Mouse (Mus musculus) monocyte, adult 2 months (primary cell): ENCODE measurements around the gene Spats1.
A peak's percentile ranks its signal among the peaks of the same experiment; 100 is the strongest.
"Not testable (repeated sequence)": the region's sequence is repeated elsewhere in the genome, so short reads cannot be mapped to it uniquely, and the experiment has no call there.

ENCODE experiments used
- DNase-seq, 2 experiments: peaks; one replicate each; pipeline ENCODE4 v3.0.0; 2022; ENCODE audit warnings: low spot score in 2 of 2, low read depth in 1 of 2

Gene Spats1

GRCm38 (mm10) chr17:45490532-45491154 is 15.4 kb upstream of the Spats1 start:
- no peak for DNase-seq

GRCm38 (mm10) chr17:45489736-45490135 is 14.5 kb upstream of the Spats1 start:
- DNase-seq: no peak

DNA sequence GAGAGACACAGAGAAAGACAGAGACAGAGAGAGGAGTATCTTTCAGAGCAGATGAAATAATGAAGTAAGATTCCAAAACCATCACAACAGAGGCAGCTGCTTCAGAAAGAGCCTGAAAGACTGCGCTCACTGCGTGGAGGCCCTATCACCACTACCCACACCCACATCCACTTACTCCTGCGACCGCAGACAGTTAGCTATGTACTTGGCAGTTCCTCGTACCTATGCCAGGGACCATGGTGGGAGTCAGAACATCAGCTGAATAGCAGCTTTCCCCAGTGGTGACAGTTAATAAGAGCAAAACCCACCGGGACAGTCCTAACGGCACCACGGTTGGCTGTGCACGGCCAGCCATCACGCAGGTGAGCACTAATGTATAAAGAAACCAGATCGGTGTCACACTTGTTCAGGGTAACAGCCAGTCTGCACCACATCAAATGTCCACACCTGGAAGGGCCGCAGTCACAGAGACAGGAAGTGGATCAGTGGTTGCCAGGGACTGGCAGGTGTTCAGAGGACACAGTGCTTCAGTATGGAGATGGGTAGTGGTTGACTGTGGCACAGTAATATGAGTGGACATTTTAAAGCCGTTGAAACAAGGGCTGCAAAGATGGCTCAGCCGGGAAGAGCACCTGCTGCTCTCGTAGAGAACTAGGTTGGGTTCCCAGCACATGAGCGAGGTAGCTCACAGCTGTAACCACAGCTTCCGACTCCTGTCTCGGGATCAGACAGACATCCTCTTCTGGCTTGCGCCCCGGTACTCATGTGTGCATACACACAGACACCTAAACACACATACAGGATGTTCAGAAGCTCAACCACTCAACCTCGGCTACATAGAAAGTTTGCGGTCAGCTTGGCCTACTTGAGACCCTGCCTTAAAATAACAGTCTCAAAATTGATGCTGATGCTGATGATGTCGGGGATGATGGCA is 13.4 kb upstream of the Spats1 start:
- no peak for DNase-seq

- DNase-seq: no peak
Observed at GRCm38 (mm10) chr17:45487216-45487615, 12.0 kb upstream of the Spats1 start.

DNA sequence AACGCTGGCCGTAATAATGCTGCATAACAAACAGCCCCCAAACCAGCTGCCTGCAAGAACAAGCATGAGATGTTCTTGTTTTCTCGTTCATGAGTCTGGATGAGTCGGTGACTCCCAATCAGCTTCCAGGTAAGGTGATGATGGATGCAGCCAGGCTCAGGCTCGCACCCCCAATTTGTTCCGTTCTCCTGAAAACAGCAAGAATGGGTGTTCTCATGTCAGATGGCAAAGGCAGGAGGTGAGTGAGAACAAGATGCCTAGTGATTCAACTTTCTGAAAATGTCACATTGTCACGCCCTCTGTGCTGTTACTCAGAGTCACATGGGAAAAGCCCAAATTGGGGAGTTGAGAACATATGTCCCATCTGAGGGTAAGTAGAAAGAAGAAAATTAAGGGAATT is 10.4 kb upstream of the Spats1 start:
- no peak for DNase-seq

- no peak for DNase-seq
Observed at GRCm38 (mm10) chr17:45480429-45480828, 5.2 kb upstream of the Spats1 start.

DNA sequence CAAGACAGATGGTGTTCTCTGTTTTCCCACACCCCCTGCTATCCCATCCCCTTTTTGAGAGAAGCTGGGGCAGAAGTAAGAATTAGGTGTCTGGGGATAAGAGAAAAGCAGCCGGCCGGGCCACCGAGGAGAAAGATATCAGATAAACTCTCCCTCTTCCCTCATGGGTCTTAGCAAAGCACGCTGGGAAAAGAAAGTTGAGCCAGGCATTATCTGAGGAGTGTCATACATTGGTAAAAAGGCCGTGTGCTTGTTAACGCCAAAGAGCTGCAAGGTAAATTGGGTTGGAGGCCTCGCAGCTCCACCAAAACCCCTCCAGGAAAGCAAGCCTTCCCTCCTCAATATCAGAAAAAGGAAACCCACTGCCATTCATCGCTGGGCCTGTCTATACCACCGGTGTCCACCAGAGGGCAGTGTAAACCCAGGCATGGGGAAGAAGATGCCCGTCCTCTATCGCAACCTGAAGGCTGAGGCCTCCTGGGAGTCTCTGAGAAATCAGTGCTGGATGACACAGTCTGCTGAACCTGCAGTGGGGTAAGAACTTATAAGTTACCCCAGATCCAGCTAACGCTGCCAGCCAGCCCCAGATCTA is 3.1 kb upstream of the Spats1 start:
- peak; percentile 48 to 70 for DNase-seq

GRCm38 (mm10) chr17:45474146-45474545 is 1.1 kb downstream of the Spats1 start:
- DNase-seq: no peak

GRCm38 (mm10) chr17:45473667-45474066 is 1.5 kb downstream of the Spats1 start:
- no peak for DNase-seq

- DNase-seq: no peak
Observed at GRCm38 (mm10) chr17:45470726-45471125, 4.5 kb downstream of the Spats1 start.

- no peak for DNase-seq
Observed at GRCm38 (mm10) chr17:45468302-45468701, 6.9 kb downstream of the Spats1 start.

GRCm38 (mm10) chr17:45466701-45467100 is 8.5 kb downstream of the Spats1 start:
- no peak for DNase-seq

- no peak for DNase-seq
Observed at GRCm38 (mm10) chr17:45464255-45464654, 11.0 kb downstream of the Spats1 start.

GRCm38 (mm10) chr17:45462506-45462905 is 12.7 kb downstream of the Spats1 start:
- DNase-seq: no peak

- DNase-seq: no peak
Observed at GRCm38 (mm10) chr17:45459062-45459461, 16.2 kb downstream of the Spats1 start.

- DNase-seq: no peak
Observed at GRCm38 (mm10) chr17:45458516-45458915, 16.7 kb downstream of the Spats1 start.

DNA sequence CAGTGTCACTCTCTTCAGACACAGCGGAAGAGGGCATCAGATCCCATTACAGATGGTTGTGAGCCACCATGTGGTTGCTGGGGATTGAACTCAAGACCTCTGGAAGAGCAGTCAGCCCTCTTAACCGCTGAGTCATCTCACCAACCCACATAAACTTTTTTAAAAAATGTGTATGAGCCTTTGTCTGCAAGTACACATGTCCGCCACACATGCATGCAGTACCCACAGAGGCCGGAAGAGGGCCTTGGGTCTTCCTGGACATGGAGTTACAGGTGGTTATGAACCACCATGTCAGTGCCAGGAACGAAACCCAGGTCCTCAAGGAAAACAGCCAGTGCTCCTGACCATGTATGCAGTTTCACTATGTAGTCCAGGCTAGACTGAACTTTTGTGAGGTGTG is 17.7 kb downstream of the Spats1 start:
- DNase-seq: no peak

DNA sequence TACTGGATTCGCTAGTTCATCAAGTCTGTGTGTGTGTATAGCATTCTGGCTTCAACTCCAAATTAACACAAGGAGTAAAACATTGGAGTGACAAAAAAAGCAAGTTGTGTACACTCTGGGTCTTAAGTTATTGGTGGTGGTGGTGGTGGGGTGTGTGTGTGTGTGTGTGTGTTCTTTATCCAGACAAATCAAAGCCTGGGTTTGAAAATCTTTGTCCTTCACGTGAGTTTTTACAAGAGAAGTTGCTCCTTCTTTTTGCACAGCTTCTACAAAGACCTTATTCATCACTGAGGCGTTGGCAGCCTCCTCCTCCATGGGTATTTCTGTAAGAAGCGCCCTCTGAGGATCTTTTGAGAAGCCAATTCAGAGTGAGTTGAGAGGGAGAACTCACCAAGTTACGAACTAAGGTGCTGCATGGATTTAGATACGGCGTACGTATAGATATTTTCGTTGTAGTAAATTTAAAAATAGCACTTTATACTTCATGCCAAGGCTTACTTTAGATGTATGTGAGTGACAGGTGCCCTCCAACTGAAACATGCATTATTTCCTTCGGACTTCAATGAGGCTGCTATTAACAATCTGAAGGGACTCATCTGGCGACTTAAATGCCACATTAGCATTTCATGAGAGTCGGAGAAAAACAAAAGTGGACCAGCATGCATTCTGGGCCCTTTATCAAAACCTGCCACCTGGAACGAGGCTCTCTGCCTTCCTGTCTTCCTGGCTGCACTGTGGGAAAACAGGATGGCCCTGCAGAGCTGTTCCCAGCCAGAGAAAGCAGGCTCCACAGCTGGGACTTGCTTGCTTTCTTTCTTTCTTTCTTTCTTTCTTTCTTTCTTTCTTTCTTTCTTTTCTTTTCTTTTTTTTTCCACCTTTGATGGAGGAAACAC is 18.7 kb downstream of the Spats1 start:
- DNase-seq: no peak

GRCm38 (mm10) chr17:45455783-45456182 is 19.4 kb downstream of the Spats1 start:
- not testable (repeated sequence) for DNase-seq

GRCm38 (mm10) chr17:45454794-45455193 is 20.4 kb downstream of the Spats1 start:
- no peak for DNase-seq

DNA sequence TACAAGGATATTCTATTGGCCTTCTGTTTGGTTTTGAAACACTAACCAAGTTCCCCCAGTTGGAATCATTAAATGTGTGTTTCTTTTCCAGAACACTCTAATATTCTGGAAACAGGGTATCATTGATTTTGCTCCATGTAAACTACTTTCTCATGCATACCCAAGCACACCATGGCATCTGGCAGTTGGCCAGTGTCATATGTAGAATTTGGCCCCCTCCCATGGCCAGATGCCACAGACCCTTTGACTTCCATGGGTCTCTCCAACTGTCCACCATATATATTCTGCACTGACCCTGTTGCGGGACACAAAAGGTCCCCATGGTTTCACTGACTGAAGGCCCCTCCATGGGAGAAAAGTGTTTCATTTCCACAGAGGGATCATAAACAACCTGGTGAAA is 22.9 kb downstream of the Spats1 start:
- DNase-seq: no peak
